Mouse (Mus musculus) lung, embryonic 16.5 days (tissue): ENCODE data around the gene Polr2l. TPM values are rescaled to one million over a fixed set of nuclear protein-coding genes. Genes with fewer than 3 reads are reported as not detected.
A peak's percentile ranks its signal among the peaks of the same experiment; 100 is the strongest.

Experiments
- ATAC-seq: fragments of 200-750 bp; cut with Nextera tagmentation; 2 replicates; pipeline ENCODE4 v1.8.0; 2017; ENCODE audit warnings: low read depth, mild to moderate bottlenecking, moderate library complexity
- H3K27ac ChIP-seq: fragments of 300-500 bp; sonication (generic); 2 replicates; pipeline ENCODE4 v1.5.1; 2014; ENCODE audit warnings: mild to moderate bottlenecking, control low read depth, low read length
- H3K27me3 ChIP-seq: fragments of 300-500 bp; sonication (generic); 2 replicates; pipeline ENCODE4 v1.6.1; 2014; ENCODE audit warnings: low read depth, low read length, mixed read lengths; ENCODE audit not compliant: control insufficient read depth, insufficient read depth
- H3K36me3 ChIP-seq: fragments of 300-500 bp; sonication (generic); 2 replicates; pipeline ENCODE4 v1.6.1; 2014; ENCODE audit warnings: low read length; ENCODE audit not compliant: control insufficient read depth, insufficient read depth
- H3K4me1 ChIP-seq: fragments of 300-500 bp; sonication (generic); replicated peaks from 2 replicates; pipeline ENCODE4 v1.6.1; 2014; ENCODE audit warnings: low read length, mixed read lengths; ENCODE audit not compliant: control insufficient read depth, insufficient read depth
- H3K4me2 ChIP-seq: fragments of 300-500 bp; sonication (generic); 2 replicates; pipeline ENCODE4 v1.6.1; 2014; ENCODE audit warnings: low read depth, low read length, control low read depth
- H3K4me3 ChIP-seq: fragments of 300-500 bp; sonication (generic); 2 replicates; pipeline ENCODE4 v1.5.1; 2014; ENCODE audit warnings: mild to moderate bottlenecking, low read length, control low read depth
- H3K9ac ChIP-seq: fragments of 300-500 bp; sonication (generic); 2 replicates; pipeline ENCODE4 v1.6.1; 2014; ENCODE audit warnings: low read length, control low read depth
- H3K9me3 ChIP-seq: fragments of 300-500 bp; sonication (generic); 2 replicates; pipeline ENCODE4 v1.6.1; 2016; ENCODE audit warnings: low read length; ENCODE audit not compliant: control insufficient read depth
- WGBS: fragments of 180-500 bp; shearing (Covaris S2); extraction: QIAGEN DNeasy Blood & Tissue Kit; methylation state at CpG from one replicate; pipeline ENCODE4 v1.1.7; 2014; 5-methylcytosine and 5-hydroxymethylcytosine counted together
- polyA plus RNA-seq: library from polyadenylated mRNA; unstranded; fragments of >200 nt; fragmentation: Nextera tagmentation; extraction: Ambion mirVana; gene quantifications from 2 replicates; pipeline ENCODE4 v1.2.1, GENCODE M21; 2015

Gene Polr2l
- polyA plus RNA-seq, 1 experiment from 2014 or later, result 61.3 TPM

DNA sequence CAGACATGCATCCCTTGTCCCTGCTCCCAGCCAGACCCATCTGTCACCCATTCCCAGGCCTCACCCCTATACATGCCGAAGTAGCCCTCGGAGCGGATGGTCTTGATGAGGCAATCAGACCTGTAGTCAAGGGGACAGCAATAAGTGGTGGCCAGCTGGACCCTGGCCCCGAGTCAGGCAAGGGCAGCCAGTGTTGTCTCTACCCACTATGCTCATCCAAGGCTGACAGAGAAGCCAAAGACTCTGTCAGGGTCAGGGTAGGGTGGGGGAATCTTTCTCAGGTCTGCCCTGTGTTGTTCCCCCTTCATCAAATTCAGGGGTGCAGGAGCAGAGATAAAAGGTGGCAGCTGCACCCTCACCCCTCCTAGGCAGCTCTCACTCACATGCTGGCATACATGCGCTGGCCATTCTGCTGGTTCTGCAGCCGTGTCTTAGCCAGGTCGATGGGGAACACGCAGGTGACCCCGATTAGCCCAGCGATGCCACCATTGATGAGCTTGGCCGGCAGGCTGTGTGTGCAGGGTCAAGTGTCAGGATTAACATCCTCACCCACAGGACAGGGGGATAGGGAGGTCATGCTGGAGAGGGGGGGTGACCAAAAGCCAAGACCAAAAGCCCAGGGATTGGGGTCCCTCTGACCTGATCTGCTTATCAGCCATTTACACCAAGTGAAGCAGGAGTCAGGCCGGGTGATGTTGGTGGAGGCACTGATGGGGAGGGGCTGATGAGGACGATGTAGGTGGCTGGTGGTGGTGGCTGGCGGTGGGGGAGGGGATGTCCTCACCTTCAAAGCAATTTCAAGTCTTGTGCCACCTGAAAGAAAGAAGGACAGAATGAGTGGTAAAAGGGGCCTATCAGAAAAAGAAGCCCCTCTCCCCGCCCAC, 41.2 kb downstream of the Polr2l start:
- Histone ChIP-seq H3K9ac (peak overlapping the region; percentile 54), H3K36me3 (peaks cover 12% of the 10 kb centered on the region), H3K27me3 (no peaks in the 10 kb centered on the region), H3K4me3 (peak overlapping the region; percentile 53), H3K27ac (no peak overlapping the region), H3K9me3 (no peaks in the 10 kb centered on the region), H3K4me2 (peak overlapping the region; percentile 64), H3K4me1 (peaks cover 24% of the 10 kb centered on the region)
- no peak for ATAC-seq
- WGBS, result 71% methylated on average over 15 of the region's 15 CpGs

DNA sequence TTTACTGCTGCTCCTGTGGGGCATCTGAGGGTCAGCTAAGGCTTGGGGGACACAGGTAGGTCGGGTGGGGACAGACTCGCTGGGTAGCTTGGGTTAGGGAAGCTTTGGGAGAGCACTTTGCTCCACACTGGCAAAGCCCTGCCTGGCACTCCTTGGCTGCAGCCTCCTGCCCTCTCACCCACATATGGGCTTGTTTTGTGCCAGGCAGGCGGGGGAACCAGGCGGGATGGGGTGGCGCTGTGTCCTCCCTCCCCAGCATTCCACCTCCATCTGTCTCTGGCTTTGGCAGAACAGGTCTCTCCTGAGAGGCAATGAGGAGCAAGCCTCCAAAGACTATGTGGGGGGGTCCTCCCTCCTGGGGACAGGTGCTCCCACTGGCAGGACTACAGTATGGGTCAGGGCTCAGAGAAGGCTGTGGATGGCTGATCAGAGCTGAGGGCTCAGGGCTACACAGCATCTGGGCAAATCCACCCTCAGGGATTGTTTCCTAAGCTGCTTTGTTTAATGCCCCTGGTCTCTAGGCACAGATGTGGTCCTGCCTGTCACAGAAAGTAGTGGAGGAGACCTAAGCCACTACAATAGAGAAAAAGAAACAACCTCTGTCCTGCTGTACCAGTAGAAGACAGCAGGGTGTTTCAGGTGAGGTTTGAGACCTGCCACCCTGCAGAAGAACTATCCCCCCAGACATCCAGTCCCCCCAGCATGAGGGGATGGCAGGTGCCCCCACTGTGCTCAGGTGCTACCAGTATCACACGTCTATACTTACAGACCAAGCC, 42.0 kb downstream of the Polr2l start:
- WGBS, result 87% methylated on average over 6 of the region's 6 CpGs
- H3K4me2 ChIP-seq, result no peak overlapping the region
- no peaks in the 10 kb centered on the region for H3K9me3 ChIP-seq
- no peak overlapping the region for H3K4me3 ChIP-seq
- ATAC-seq, result no peak
- peaks cover 12% of the 10 kb centered on the region for H3K36me3 ChIP-seq
- no peaks in the 10 kb centered on the region for H3K27me3 ChIP-seq
- H3K4me1 ChIP-seq, result peaks cover 24% of the 10 kb centered on the region
- H3K27ac ChIP-seq, result no peak overlapping the region
- no peak overlapping the region for H3K9ac ChIP-seq

DNA sequence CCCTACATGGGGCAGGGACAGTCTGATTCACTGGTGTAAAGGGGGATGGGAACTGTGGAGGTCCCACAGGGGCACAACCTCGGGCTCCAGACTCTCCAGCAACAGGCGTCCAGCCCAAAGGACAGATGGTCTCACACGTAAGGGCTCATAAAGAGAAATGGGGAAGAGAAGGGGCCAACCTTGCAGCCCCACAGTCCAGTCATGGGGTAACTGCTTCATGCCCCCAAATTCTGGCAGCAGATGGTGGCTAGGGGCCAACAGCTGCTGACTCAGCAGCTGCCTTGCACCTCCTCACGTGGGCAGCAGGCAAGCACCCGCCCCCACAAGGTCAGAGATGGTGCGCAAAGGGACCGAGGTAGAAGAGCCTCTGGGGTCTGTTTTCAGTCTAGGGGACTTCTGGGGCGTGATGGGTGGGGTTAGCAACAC, 42.7 kb downstream of the Polr2l start:
- Histone ChIP-seq H3K4me3 (no peak overlapping the region), H3K27me3 (no peaks in the 10 kb centered on the region), H3K4me1 (peaks cover 24% of the 10 kb centered on the region), H3K9me3 (no peaks in the 10 kb centered on the region), H3K9ac (no peak overlapping the region), H3K27ac (no peak overlapping the region), H3K4me2 (no peak overlapping the region), H3K36me3 (peaks cover 12% of the 10 kb centered on the region)
- WGBS, result 76% methylated on average over 8 of the region's 8 CpGs
- ATAC-seq, result no peak

DNA sequence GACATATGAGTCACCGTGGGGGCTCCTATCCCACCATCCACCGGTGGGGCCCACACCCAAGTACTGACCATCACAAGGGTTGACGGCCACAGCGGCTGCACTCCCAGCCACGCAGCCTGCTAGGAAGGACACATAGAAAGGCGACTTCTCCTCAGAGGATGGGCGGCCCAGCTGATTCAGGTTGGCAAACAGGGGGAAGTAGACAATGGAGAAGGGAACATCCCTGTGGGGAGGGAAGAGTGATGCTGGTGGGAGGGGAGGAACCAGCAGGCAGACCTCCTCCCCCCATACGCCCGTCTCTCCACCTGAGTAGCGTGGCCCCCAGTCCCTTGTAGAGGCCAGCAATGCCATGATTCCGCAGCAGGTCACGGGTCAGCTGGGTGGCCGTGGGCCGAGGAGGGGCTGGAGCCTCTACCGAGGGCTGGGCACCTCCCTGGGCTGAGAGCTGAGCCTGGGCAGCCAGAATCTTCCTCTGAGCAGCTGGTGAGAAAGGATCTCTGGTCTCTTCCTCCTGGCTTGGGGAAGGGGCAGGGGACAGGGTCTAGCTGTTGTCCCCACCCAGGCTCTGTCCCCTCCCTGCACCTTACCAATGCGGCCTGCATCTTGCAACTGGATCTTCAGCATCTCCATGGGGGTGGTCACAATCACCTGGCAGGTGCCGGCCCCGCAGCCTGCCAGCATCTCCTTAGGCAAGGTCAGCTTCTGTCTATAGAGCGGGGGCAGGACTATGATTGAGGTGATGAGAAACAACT, 43.3 kb downstream of the Polr2l start:
- Histone ChIP-seq H3K36me3 (peaks cover 12% of the 10 kb centered on the region), H3K27ac (no peak overlapping the region), H3K27me3 (no peaks in the 10 kb centered on the region), H3K4me1 (peaks cover 19% of the 10 kb centered on the region), H3K9me3 (no peaks in the 10 kb centered on the region), H3K9ac (no peak overlapping the region), H3K4me2 (no peak overlapping the region), H3K4me3 (no peak overlapping the region)
- no peak for ATAC-seq
- WGBS, result 90% methylated on average over 19 of the region's 19 CpGs

DNA sequence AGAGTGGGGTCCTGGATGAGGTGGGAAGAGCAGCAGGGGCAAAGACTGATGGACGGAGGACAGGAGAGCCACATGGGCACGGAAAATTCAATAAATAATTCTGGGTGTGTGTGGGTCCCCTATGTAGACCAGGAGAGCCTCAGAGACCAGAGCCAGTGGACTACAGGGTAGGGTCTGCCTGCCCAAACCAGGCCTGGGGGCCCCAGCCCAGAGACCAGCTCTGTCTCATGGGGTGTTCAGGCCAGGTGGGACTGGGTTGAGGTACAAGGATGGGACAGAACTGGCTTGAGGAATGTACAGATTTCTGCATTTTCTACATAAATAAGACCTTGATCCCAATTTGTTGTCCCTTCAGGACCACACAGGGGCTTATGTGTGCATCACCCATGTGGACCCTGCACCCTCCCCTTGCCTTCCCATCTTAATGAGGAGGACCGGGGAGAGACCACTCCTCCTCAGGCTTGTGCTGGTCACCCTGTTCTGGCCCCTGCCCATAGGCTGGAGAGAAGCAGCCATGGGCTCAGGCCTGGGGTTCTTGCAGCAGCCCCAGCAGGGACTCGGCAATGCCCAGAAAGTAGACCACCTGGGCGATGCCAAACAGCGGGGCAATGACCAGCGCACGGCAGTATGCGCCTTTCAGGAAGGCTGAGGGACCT, 44.2 kb downstream of the Polr2l start:
- peaks cover 12% of the 10 kb centered on the region for H3K36me3 ChIP-seq
- 94% methylated on average over 9 of the region's 9 CpGs for WGBS
- H3K27me3 ChIP-seq, result no peaks in the 10 kb centered on the region
- H3K4me2 ChIP-seq, result no peak overlapping the region
- no peak overlapping the region for H3K9ac ChIP-seq
- H3K9me3 ChIP-seq, result no peaks in the 10 kb centered on the region
- no peak overlapping the region for H3K4me3 ChIP-seq
- H3K4me1 ChIP-seq, result peaks cover 16% of the 10 kb centered on the region; the same call in 1 of the 2 replicates
- no peak overlapping the region for H3K27ac ChIP-seq
- no peak for ATAC-seq

DNA sequence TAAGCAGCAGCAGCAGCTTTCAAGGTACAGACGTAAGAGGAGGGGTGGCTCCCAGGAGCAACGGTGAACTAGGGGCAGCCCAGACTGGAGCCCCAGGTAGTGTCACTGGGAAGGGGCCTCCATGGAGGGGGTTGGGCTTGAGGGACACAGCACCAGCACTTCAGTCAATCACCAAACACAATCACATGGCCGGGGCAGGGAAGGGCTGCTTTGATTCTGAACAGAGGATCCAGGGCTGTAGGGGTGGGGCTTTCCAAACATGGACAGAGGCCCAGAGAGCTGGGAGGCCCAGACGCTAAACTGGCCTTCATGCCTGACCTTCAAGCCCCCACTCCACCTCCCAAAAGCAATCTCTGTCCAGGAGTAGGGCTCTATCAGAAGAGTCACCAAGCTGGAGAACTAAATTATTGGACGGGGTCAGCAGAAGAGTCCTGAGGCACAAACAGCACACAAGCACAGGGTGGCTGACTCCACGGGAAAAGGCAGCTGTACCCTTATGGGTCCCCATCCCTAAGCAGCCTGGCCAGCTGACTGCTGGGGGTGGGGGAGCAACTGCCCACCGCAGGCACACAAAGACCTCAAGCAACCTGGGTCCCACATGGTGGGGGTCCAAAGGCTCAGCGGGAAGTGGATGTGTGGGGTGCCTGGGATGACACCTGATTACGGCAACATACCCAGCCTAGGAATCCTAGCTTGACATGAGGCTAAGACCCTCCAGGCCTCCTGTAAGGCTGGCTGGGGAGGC, 44.9 kb downstream of the Polr2l start:
- Histone ChIP-seq H3K9ac (no peak overlapping the region), H3K4me3 (no peak overlapping the region), H3K27ac (no peak overlapping the region), H3K9me3 (no peaks in the 10 kb centered on the region), H3K27me3 (no peaks in the 10 kb centered on the region), H3K4me2 (no peak overlapping the region), H3K36me3 (peaks cover 12% of the 10 kb centered on the region), H3K4me1 (peaks cover 13% of the 10 kb centered on the region; the same call in 1 of the 2 replicates)
- WGBS, result 54% methylated on average over 9 of the region's 9 CpGs
- ATAC-seq, result no peak

DNA sequence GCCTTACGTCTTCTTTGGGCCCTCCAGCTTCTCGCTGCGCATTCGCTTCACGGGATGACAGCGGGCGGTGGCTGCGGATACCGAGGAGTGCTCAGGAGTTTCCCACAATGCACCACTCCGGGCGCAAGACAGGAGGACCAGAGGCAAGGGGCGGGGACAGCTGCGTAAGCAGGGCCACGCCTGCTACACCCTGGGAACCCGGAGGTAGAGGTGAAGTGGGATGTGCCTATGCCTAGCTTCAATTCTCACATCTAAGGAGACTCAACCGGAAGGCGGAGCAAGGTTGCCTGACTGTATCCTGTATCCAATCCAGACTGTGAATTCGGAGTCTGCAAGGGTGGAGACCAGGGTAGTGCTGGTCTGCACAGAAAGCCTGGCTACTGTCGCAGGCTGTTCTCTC, 45.6 kb downstream of the Polr2l start, which contains the start of gene Cend1:
Gene Cend1 (minus strand): TSS at position 182 of the 400 bp plus-strand sequence.
- Histone ChIP-seq H3K9me3 (no peaks in the 10 kb centered on the region), H3K36me3 (peaks cover 12% of the 10 kb centered on the region), H3K4me1 (peaks cover 10% of the 10 kb centered on the region; the same call in 1 of the 2 replicates), H3K9ac (no peak within 1 kb of the TSS), H3K27me3 (no peaks in the 10 kb centered on the region), H3K4me2 (no peak within 1 kb of the TSS), H3K27ac (no peak within 1 kb of the TSS), H3K4me3 (no peak within 1 kb of the TSS)
- 3% methylated on average over 19 of the region's 19 CpGs for WGBS
- peak; percentile 24 for ATAC-seq

DNA sequence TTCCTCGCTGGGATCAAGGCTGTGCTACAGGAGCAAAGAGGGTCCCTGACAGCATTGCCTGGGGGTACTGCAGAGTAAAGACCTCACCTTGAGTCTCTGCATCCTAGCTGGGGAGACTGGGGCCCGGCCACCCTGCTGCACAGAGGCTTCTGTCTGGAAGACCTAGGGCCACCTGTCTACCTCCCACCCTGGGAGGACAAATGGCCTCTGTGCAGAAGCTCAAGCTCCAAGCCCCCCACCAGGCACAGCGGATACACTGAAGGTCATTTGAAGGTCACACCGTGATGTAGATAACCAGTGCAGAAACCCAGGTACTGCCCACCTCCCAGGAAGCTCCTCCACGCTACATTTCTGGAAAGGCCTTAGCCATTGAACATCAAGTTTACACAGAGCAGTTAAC, 46.2 kb downstream of the Polr2l start:
- Histone ChIP-seq H3K27me3 (no peaks in the 10 kb centered on the region), H3K9ac (no peak overlapping the region), H3K4me3 (no peak overlapping the region), H3K4me2 (no peak overlapping the region), H3K9me3 (no peaks in the 10 kb centered on the region), H3K4me1 (peaks cover 5% of the 10 kb centered on the region; the same call in 1 of the 2 replicates), H3K36me3 (peaks cover 12% of the 10 kb centered on the region), H3K27ac (no peak overlapping the region)
- no peak for ATAC-seq
- WGBS, result 55% methylated on average over 5 of the region's 5 CpGs
